Mouse (Mus musculus): ENCODE results near the gene Vrk3. TPM values are rescaled to one million over a fixed set of nuclear protein-coding genes. Genes with fewer than 3 reads are reported as not detected.

Gene Vrk3
- total RNA-seq, 1 experiment from 2014 or later: 34.3 TPM

GRCm38 (mm10) chr7:44818751-44819235, 70.6 kb downstream of the Vrk3 start:
- DNase-seq: peak; percentile 74

GRCm38 (mm10) chr7:44819391-44819790, 71.2 kb downstream of the Vrk3 start:
- peak; percentile 2 for DNase-seq

GRCm38 (mm10) chr7:44819863-44820262, 71.7 kb downstream of the Vrk3 start:
- peak; percentile 69 for DNase-seq

GRCm38 (mm10) chr7:44820525-44820924, 72.3 kb downstream of the Vrk3 start:
- DNase-seq: no peak

- DNase-seq: peak; percentile 5
Measured at GRCm38 (mm10) chr7:44821666-44822448, 73.6 kb downstream of the Vrk3 start.

GRCm38 (mm10) chr7:44823409-44823808, 75.2 kb downstream of the Vrk3 start:
- DNase-seq: peak; percentile 3

GRCm38 (mm10) chr7:44824872-44825271, 76.7 kb downstream of the Vrk3 start:
- peak; percentile 89 for DNase-seq

- no peak for DNase-seq
Measured at GRCm38 (mm10) chr7:44826771-44827170, 78.6 kb downstream of the Vrk3 start.

Other genes starting within 250 kb of the Vrk3 start
- 0.26 and 0.38 TPM in 2 replicates for gene Mybpc2, start 223.8 kb upstream of the Vrk3 start, total RNA-seq (2021)
- 3.4 and 15.4 TPM in 2 replicates for gene Spib, start 216.3 kb upstream of the Vrk3 start, total RNA-seq (2021)
- 17.5 and 28.0 TPM in 2 replicates for gene Pold1, start 199.6 kb upstream of the Vrk3 start, total RNA-seq (2021)
- 105 and 114 TPM in 2 replicates for gene Nr1h2, start 194.5 kb upstream of the Vrk3 start, total RNA-seq (2021)
- gene Napsa, start 176.0 kb upstream of the Vrk3 start, total RNA-seq (2021): 2.0 and 10.4 TPM in 2 replicates
- gene Kcnc3, start 157.7 kb upstream of the Vrk3 start, total RNA-seq (2021): 5.5 and 6.8 TPM in 2 replicates
- gene Myh14, start 77.6 kb upstream of the Vrk3 start, total RNA-seq (2021): 3.9 and 5.1 TPM in 2 replicates
- gene Izumo2, start 39.7 kb upstream of the Vrk3 start, total RNA-seq (2021): not detected in 2 replicates
- 0.79 and 1.3 TPM in 2 replicates for gene Zfp473, start 2.6 kb downstream of the Vrk3 start, total RNA-seq (2021)
- gene Nup62, start 67.7 kb downstream of the Vrk3 start, total RNA-seq (2021): 45.7 and 59.1 TPM in 2 replicates
- 2.0 and 13.8 TPM in 2 replicates for gene Il4i1, start 68.0 kb downstream of the Vrk3 start, total RNA-seq (2021)
- gene Atf5, start 68.2 kb downstream of the Vrk3 start, total RNA-seq (2021): 147 and 165 TPM in 2 replicates
- gene Akt1s1, start 100.6 kb downstream of the Vrk3 start, total RNA-seq (2021): 90.6 and 104 TPM in 2 replicates
- gene Tbc1d17, start 100.7 kb downstream of the Vrk3 start, total RNA-seq (2021): 58.8 and 66.1 TPM in 2 replicates
- 35.2 and 45.1 TPM in 2 replicates for gene Pnkp, start 108.7 kb downstream of the Vrk3 start, total RNA-seq (2021)
- gene Ptov1, start 121.4 kb downstream of the Vrk3 start, total RNA-seq (2021): 239 and 241 TPM in 2 replicates
- gene Med25, start 144.3 kb downstream of the Vrk3 start, total RNA-seq (2021): 75.3 and 87.2 TPM in 2 replicates
- gene Fuz, start 147.7 kb downstream of the Vrk3 start, total RNA-seq (2021): 23.5 and 24.8 TPM in 2 replicates
- 81.2 and 83.2 TPM in 2 replicates for gene Ap2a1, start 181.1 kb downstream of the Vrk3 start, total RNA-seq (2021)
- not detected in 2 replicates for gene Tsks, start 194.8 kb downstream of the Vrk3 start, total RNA-seq (2021)
- gene Cpt1c, start 226.4 kb downstream of the Vrk3 start, total RNA-seq (2021): 9.6 and 12.4 TPM in 2 replicates
- 224 and 250 TPM in 2 replicates for gene Prmt1, start 238.2 kb downstream of the Vrk3 start, total RNA-seq (2021)
- gene Irf3, start 249.2 kb downstream of the Vrk3 start, total RNA-seq (2021): 95.1 and 108 TPM in 2 replicates